Mouse (Mus musculus): ENCODE results near the gene Slc25a51. TPM values are rescaled to one million over a fixed set of nuclear protein-coding genes. Genes with fewer than 3 reads are reported as not detected.

Gene Slc25a51
- total and polyA plus RNA-seq, 3 experiments = 27.6 to 44.7 (median 44.4) TPM

GRCm38 (mm10) chr4:45431806-45432205, 23.2 kb upstream of the Slc25a51 start:
- Histone ChIP-seq H3K36me3 (replicated peaks in 1 of 2; ENCODE audit: control insufficient read depth in 1 of 2, insufficient read depth in 1 of 2, low read length in 1 of 2) (peaks cover 0 to 74% of the 10 kb centered on the region in 2 experiments), H3K27ac (ENCODE audit: insufficient read depth, low read depth) (no peak overlapping the region), H3K9ac (ENCODE audit: insufficient read depth, low read depth) (no peak overlapping the region), H3K4me1 (ENCODE audit: control insufficient read depth in 1 of 2, insufficient read depth in 2 of 2) (peaks cover 31 to 57% of the 10 kb centered on the region in 2 experiments), H3K79me2 (replicated peaks; ENCODE audit: control insufficient read depth, extremely low read depth, insufficient read depth, poor library complexity, severe bottlenecking) (no peaks in the 10 kb centered on the region), H3K4me2 (ENCODE audit: insufficient read depth, low read depth, poor library complexity, severe bottlenecking) (no peak overlapping the region), H3K27me3 (replicated peaks) (no peaks in the 10 kb centered on the region), H3K9me3 (replicated peaks; ENCODE audit: low read length) (no peaks in the 10 kb centered on the region), H3K4me3 (replicated peaks in 1 of 3; ENCODE audit: low read depth in 2 of 3, low read length in 2 of 3, poor library complexity in 1 of 3) (no peak overlapping the region)
- DNase-seq (ENCODE audit: extremely low read depth) = no peak
- TF ChIP-seq ELF1 (IDR thresholded peaks at IDR 0.05; ENCODE audit: low read depth, low read length) (no peak), TCF12 (IDR thresholded peaks at IDR 0.05; ENCODE audit: low read depth, low read length) (no peak), E2F4 (IDR thresholded peaks at IDR 0.05; ENCODE audit: insufficient replicate concordance, low read depth, low read length) (no peak), USF2 (conservative IDR thresholded peaks at IDR 0.05; ENCODE audit: low read depth, low read length) (no peak), IRF4 (IDR thresholded peaks at IDR 0.05; ENCODE audit: low read depth, low read length) (no peak), MAZ (IDR thresholded peaks at IDR 0.05; ENCODE audit: low read depth, low read length) (no peak), SIN3A (IDR thresholded peaks at IDR 0.05; ENCODE audit: low read length) (no peak), RAD21 (IDR thresholded peaks at IDR 0.05; ENCODE audit: low read depth, low read length) (no peak), POLR2AphosphoS2 (IDR thresholded peaks at IDR 0.05; ENCODE audit: low read depth, low read length) (no peak), UBTF (IDR thresholded peaks at IDR 0.05; ENCODE audit: low read depth, low read length) (no peak), CTCF (conservative IDR thresholded peaks at IDR 0.05 in 1 of 2, IDR thresholded peaks at IDR 0.05 in 1 of 2; ENCODE audit: low read depth in 2 of 2, low read length in 2 of 2) (no peak), CHD2 (IDR thresholded peaks at IDR 0.05; ENCODE audit: low read length) (no peak), POLR2A (IDR thresholded peaks at IDR 0.05; ENCODE audit: low read depth, low read length) (no peak), ZKSCAN1 (IDR thresholded peaks at IDR 0.05; ENCODE audit: borderline replicate concordance, low read depth, low read length) (no peak), BHLHE40 (IDR thresholded peaks at IDR 0.05; ENCODE audit: low read depth, low read length) (no peak), SMC3 (IDR thresholded peaks at IDR 0.05; ENCODE audit: low read depth, low read length) (no peak), ZNF384 (IDR thresholded peaks at IDR 0.05; ENCODE audit: low read depth, low read length) (no peak), MAX (IDR thresholded peaks at IDR 0.05; ENCODE audit: low read length) (no peak), USF1 (IDR thresholded peaks at IDR 0.05; ENCODE audit: low read depth, low read length) (no peak), MAFK (IDR thresholded peaks at IDR 0.05; ENCODE audit: insufficient replicate concordance, low read length) (no peak)
- dilution Hi-C loops (cut with MboI; ENCODE audit: extremely low pct_ligation_motif_present, extremely low pct_unique_long_range_greater_than_20kb, low sequenced_read_pairs) = no loop called here
- in situ Hi-C loops (cut with MboI; ENCODE audit: low pct_ligation_motif_present, low pct_unique_long_range_greater_than_20kb, low sequenced_read_pairs) = no loop called here

- H3K4me1 ChIP-seq (ENCODE audit: control insufficient read depth in 1 of 2, insufficient read depth in 2 of 2) = peaks cover 27 to 52% of the 10 kb centered on the region in 2 experiments
- peaks cover 0 to 77% of the 10 kb centered on the region in 2 experiments for H3K36me3 ChIP-seq (replicated peaks in 1 of 2; ENCODE audit: control insufficient read depth in 1 of 2, insufficient read depth in 1 of 2, low read length in 1 of 2)
- H3K27ac ChIP-seq (ENCODE audit: insufficient read depth, low read depth) = no peak overlapping the region
- no peak overlapping the region for H3K4me3 ChIP-seq (replicated peaks in 1 of 3; ENCODE audit: low read depth in 2 of 3, low read length in 2 of 3, poor library complexity in 1 of 3)
- no peak for DNase-seq (ENCODE audit: extremely low read depth)
- H3K9me3 ChIP-seq (replicated peaks; ENCODE audit: low read length) = no peaks in the 10 kb centered on the region
- TF ChIP-seq JUND (conservative IDR thresholded peaks at IDR 0.05; ENCODE audit: low read depth, low read length) (no peak), RAD21 (IDR thresholded peaks at IDR 0.05; ENCODE audit: low read depth, low read length) (no peak)
- no peaks in the 10 kb centered on the region for H3K79me2 ChIP-seq (replicated peaks; ENCODE audit: control insufficient read depth, extremely low read depth, insufficient read depth, poor library complexity, severe bottlenecking)
- dilution Hi-C loops (cut with MboI; ENCODE audit: extremely low pct_ligation_motif_present, extremely low pct_unique_long_range_greater_than_20kb, low sequenced_read_pairs) = no loop called here
- H3K9ac ChIP-seq (ENCODE audit: insufficient read depth, low read depth) = no peak overlapping the region
- in situ Hi-C loops (cut with MboI; ENCODE audit: low pct_ligation_motif_present, low pct_unique_long_range_greater_than_20kb, low sequenced_read_pairs) = no loop called here
- H3K4me2 ChIP-seq (ENCODE audit: insufficient read depth, low read depth, poor library complexity, severe bottlenecking) = no peak overlapping the region
- H3K27me3 ChIP-seq (replicated peaks) = no peaks in the 10 kb centered on the region
These were observed 22.8 kb upstream of the Slc25a51 start for GRCm38 (mm10) chr4:45431316-45431715.

Measured in CH12.LX (cell line).